Mouse (Mus musculus) ES-E14 (cell line): ENCODE data around the gene Ncf1. TPM values are rescaled to one million over a fixed set of nuclear protein-coding genes. Genes with fewer than 3 reads are reported as not detected.

ENCODE experiments used
- DNase-seq: peaks from one replicate; pipeline ENCODE4 v3.0.0-alpha.2; 2013; ENCODE audit warnings: low read depth, low spot score
- H3K27ac ChIP-seq: 2 replicates; pipeline ENCODE4 v1.5.1; 2012; ENCODE audit warnings: low read depth, mild to moderate bottlenecking, low read length, moderate library complexity, mixed read lengths; ENCODE audit not compliant: poor library complexity, insufficient read depth, severe bottlenecking
- H3K36me3 ChIP-seq: 2 replicates; pipeline ENCODE4 v1.6.1; 2012; ENCODE audit warnings: mild to moderate bottlenecking, low read length, moderate library complexity, mixed read lengths; ENCODE audit not compliant: control insufficient read depth, poor library complexity, insufficient read depth, severe bottlenecking
- H3K4me1 ChIP-seq, 2 experiments: fragments of 150-350 bp in 1 of 2; sonication (generic) in 1 of 2; 2 replicates each; pipeline ENCODE4 v1.6.1; 2012; ENCODE audit warnings: low read length in 2 of 2, mild to moderate bottlenecking in 1 of 2, mixed read lengths in 1 of 2; ENCODE audit not compliant: control insufficient read depth in 2 of 2, insufficient read depth in 2 of 2, poor library complexity in 1 of 2
- H3K4me3 ChIP-seq, 2 experiments: fragments of 150-350 bp in 1 of 2; sonication (generic) in 1 of 2; 2 replicates each; pipeline ENCODE4 v1.5.1; 2012; ENCODE audit warnings: low read length in 2 of 2, low read depth in 1 of 2, mild to moderate bottlenecking in 1 of 2, mixed read lengths in 1 of 2; ENCODE audit not compliant: insufficient read depth in 1 of 2, poor library complexity in 1 of 2, severe bottlenecking in 1 of 2
- H3K9ac ChIP-seq: 2 replicates; pipeline ENCODE4 v1.6.1; 2012; ENCODE audit warnings: low read depth, mild to moderate bottlenecking, low read length, mixed read lengths; ENCODE audit not compliant: poor library complexity, insufficient read depth, severe bottlenecking
- H3K9me3 ChIP-seq: fragments of 150-350 bp; sonication (generic); 2 replicates; pipeline ENCODE4 v1.6.1; 2012; ENCODE audit warnings: low read depth, mild to moderate bottlenecking, low read length; ENCODE audit not compliant: control insufficient read depth, insufficient read depth
- CHD2 ChIP-seq: IDR thresholded peaks from 2 replicates; pipeline ENCODE4 v1.6.1; 2014; ENCODE audit warnings: mild to moderate bottlenecking, low read depth, low read length, inconsistent platforms
- HCFC1 ChIP-seq: IDR thresholded peaks from 2 replicates; pipeline ENCODE4 v1.6.1; 2012; ENCODE audit warnings: low read length, inconsistent platforms, borderline replicate concordance; ENCODE audit not compliant: insufficient read depth
- MAFK ChIP-seq: IDR thresholded peaks from 2 replicates; pipeline ENCODE4 v1.6.1; 2014; ENCODE audit warnings: mild to moderate bottlenecking, low read depth, low read length, inconsistent platforms; ENCODE audit not compliant: insufficient read depth
- ZC3H11A ChIP-seq: IDR thresholded peaks from 2 replicates; pipeline ENCODE4 v1.6.1; 2012; ENCODE audit warnings: low read depth, mild to moderate bottlenecking, inconsistent platforms, low read length, borderline replicate concordance
- ZNF384 ChIP-seq: IDR thresholded peaks from 2 replicates; pipeline ENCODE4 v1.6.1; 2012; ENCODE audit warnings: low read depth, low read length, inconsistent platforms
- in situ Hi-C, 2 experiments: fragments of 600-800 bp; cut with MboI; formaldehyde crosslinking; loops; one replicate each; pipeline ENCODE4 v1.15.1; 2025; ENCODE audit warnings: low sequenced_read_pairs in 2 of 2, inconsistent platforms in 1 of 2; ENCODE audit not compliant: unreplicated experiment in 2 of 2
- total RNA-seq: library from RNA; depleted of rRNA; stranded (reverse); fragments of 300-350 nt; gene quantifications from 2 replicates; pipeline ENCODE4 v1.2.3, GENCODE M21; 2012

The Ncf1 gene
- total RNA-seq, 1 experiment, result 0.67 TPM

- Histone ChIP-seq H3K4me3 (0 out of 4 replicates have a peak overlapping the region, but pooled peaks of 1 of the 2 experiments have one; percentile 9), H3K36me3 (no peaks in the 10 kb centered on the region), H3K27ac (no peak overlapping the region), H3K9me3 (no peaks in the 10 kb centered on the region), H3K4me1 (peaks cover 0 to 28% of the 10 kb centered on the region in 2 experiments; a peak in 2 of 4 replicates), H3K9ac (no peak overlapping the region)
- TF ChIP-seq HCFC1 (no peak), CHD2 (no peak), ZNF384 (no peak), ZC3H11A (no peak), MAFK (no peak)
- DNase-seq, result peak; percentile 60
- in situ Hi-C loops, result no loop called here
These were observed 1.7 kb downstream of the Ncf1 start for GRCm38 (mm10) chr5:134227574-134228248.

- TF ChIP-seq MAFK (no peak), ZNF384 (no peak), CHD2 (no peak), HCFC1 (no peak), ZC3H11A (no peak)
- no peak for DNase-seq
- Histone ChIP-seq H3K4me1 (peaks cover 0 to 27% of the 10 kb centered on the region in 2 experiments; a peak in 2 of 4 replicates), H3K27ac (no peak overlapping the region), H3K9ac (no peak overlapping the region), H3K36me3 (no peaks in the 10 kb centered on the region), H3K9me3 (no peaks in the 10 kb centered on the region), H3K4me3 (no peak overlapping the region)
- in situ Hi-C loops, result no loop called here
These were observed 2.5 kb downstream of the Ncf1 start for GRCm38 (mm10) chr5:134226946-134227345.

- Histone ChIP-seq H3K27ac (no peak overlapping the region), H3K4me1 (peaks cover 0 to 27% of the 10 kb centered on the region in 2 experiments; a peak in 2 of 4 replicates), H3K9ac (no peak overlapping the region), H3K36me3 (no peaks in the 10 kb centered on the region), H3K4me3 (no peak overlapping the region), H3K9me3 (no peaks in the 10 kb centered on the region)
- in situ Hi-C loops, result no loop called here
- DNase-seq, result no peak
- no peak for TF ChIP-seq ZNF384
- no peak for TF ChIP-seq MAFK
- no peak for TF ChIP-seq CHD2
- TF ChIP-seq HCFC1, result no peak
- no peak for TF ChIP-seq ZC3H11A
These were observed 4.1 kb downstream of the Ncf1 start for GRCm38 (mm10) chr5:134225110-134225901.

- H3K4me1 ChIP-seq, result peaks cover 0 to 15% of the 10 kb centered on the region in 2 experiments; a peak in 2 of 4 replicates
- H3K4me3 ChIP-seq, result peak overlapping the region; percentile 29 to 54; a peak in 3 of 4 replicates
- DNase-seq, result no peak
- H3K9me3 ChIP-seq, result no peaks in the 10 kb centered on the region
- in situ Hi-C loops, result no loop called here
- H3K36me3 ChIP-seq, result no peaks in the 10 kb centered on the region
- H3K27ac ChIP-seq, result no peak overlapping the region
- peak overlapping the region; percentile 38; the same call in 1 of the 2 replicates for H3K9ac ChIP-seq
- TF ChIP-seq CHD2 (no peak), HCFC1 (no peak), MAFK (no peak), ZC3H11A (no peak), ZNF384 (no peak)
These were observed 7.7 kb downstream of the Ncf1 start for GRCm38 (mm10) chr5:134221708-134222150.
